Mouse (Mus musculus) erythroblast, embryonic 14.5 days (primary cell): Measurements from ENCODE around the gene Cnnm2.

Source experiments
- GATA1 ChIP-seq: IDR thresholded peaks from 2 replicates; pipeline ENCODE4 v1.6.1; 2012; ENCODE audit warnings: low read length, inconsistent platforms, mixed read lengths
- TAL1 ChIP-seq: IDR thresholded peaks from 3 replicates; pipeline ENCODE4 v1.6.1; 2012; ENCODE audit warnings: low read length, inconsistent platforms, mixed read lengths

- TF ChIP-seq GATA1 (no peak), TAL1 (no peak)
These were observed 110.3 kb downstream of the Cnnm2 start for GRCm38 (mm10) chr19:46871651-46872050.
